Mouse (Mus musculus): ENCODE results near the gene Shc3.

DNA sequence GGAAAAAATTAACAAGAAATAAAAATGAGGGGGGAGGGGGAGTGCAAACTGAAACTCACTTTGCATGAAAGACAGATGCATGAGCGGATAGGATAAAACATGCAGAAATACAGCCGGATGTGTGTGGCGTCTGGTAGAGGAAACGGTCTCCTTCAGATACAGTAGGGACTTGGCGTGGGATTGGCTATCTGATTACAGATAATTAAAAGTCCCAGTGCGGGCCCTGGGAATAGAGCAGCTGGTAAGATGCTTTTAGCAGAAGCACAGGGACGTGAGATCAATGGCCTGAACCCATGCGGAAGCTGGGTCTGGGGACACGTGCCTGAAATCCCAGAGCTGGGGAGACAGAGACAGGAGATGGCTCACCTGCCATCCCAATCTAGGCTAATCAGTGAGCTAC is 75.5 kb downstream of the Shc3 start:
- no peak for TF ChIP-seq CTCF (conservative IDR thresholded peaks at IDR 0.05; ENCODE audit: insufficient read depth, insufficient read length, low read depth, low read length)
- no peak for TF ChIP-seq POLR2A (IDR thresholded peaks at IDR 0.05; ENCODE audit: low read depth, low read length)

Measured in kidney, adult 2 months (tissue).